Mouse (Mus musculus): ENCODE data around the gene Prkab2. TPM values are rescaled to one million over a fixed set of nuclear protein-coding genes. Genes with fewer than 3 reads are reported as not detected.

The Prkab2 gene
- polyA plus RNA-seq, 1 experiment = 33.8 TPM

DNA sequence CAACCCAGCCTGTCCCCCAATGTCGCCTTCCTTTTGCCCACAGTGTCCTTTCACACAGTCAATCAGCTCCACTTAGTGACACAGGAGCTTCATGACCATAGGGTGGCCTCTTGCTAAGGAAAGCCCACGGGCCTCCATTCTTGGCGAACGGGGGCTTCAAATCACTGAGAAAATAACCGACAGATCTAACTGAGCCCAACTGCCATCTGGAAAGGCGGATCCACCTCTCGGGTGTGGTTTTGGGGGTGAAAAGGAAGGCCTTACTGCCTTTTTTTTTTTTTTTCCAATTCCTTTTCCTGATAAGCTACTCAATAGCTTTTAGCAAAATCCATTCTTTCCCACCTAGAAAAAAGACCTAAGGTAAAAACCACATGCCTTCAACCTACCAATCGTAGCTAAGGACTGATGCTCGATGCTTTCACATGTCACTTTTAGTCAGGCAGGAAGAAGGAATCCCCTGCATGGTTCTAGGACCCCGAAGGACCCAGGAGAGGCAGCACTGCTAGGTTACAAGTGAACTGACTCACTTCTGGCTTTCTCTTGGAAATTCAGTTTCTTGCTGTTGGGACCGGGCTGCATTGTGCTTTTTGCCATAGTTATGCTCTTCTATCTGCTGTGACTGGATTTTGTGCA lies 44.6 kb downstream of the Prkab2 start:
- Histone ChIP-seq H3K27ac (ENCODE audit: insufficient read depth, low read length) (no peak overlapping the region), H3K4me1 (ENCODE audit: control insufficient read depth, insufficient read depth, low read length) (no peaks in the 10 kb centered on the region), H3K4me3 (ENCODE audit: insufficient read depth, low read length) (no peak overlapping the region)
- TF ChIP-seq POLR2A (IDR thresholded peaks at IDR 0.05; ENCODE audit: extremely low read depth, insufficient read depth, low read length) = no peak
- no peak for TF ChIP-seq CTCF (IDR thresholded peaks at IDR 0.05; ENCODE audit: extremely low read depth, insufficient read depth, low read length)

DNA sequence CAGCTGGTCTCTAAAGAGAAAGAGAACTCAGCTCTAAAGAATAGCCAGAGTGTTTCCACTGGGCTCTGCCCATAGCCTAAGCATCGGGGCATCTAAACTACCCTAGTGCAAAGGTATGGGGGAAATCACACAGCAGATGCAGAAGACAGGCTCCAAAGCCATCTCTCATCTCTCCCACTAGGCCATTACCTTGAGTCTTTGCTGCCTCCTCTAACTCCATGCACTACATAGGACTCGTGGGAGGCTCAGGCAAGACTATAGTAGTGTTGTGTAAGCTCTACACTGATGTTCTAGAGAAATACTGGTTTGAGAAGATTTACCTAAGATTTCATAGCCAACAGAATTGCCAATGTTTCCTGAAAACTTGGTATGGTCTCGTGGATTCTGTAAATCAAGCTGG lies 47.5 kb downstream of the Prkab2 start:
- Histone ChIP-seq H3K27ac (ENCODE audit: insufficient read depth, low read length) (no peak overlapping the region), H3K4me3 (ENCODE audit: insufficient read depth, low read length) (no peak overlapping the region), H3K4me1 (ENCODE audit: control insufficient read depth, insufficient read depth, low read length) (no peaks in the 10 kb centered on the region)
- TF ChIP-seq POLR2A (IDR thresholded peaks at IDR 0.05; ENCODE audit: extremely low read depth, insufficient read depth, low read length) = no peak
- TF ChIP-seq CTCF (IDR thresholded peaks at IDR 0.05; ENCODE audit: extremely low read depth, insufficient read depth, low read length) = no peak

DNA sequence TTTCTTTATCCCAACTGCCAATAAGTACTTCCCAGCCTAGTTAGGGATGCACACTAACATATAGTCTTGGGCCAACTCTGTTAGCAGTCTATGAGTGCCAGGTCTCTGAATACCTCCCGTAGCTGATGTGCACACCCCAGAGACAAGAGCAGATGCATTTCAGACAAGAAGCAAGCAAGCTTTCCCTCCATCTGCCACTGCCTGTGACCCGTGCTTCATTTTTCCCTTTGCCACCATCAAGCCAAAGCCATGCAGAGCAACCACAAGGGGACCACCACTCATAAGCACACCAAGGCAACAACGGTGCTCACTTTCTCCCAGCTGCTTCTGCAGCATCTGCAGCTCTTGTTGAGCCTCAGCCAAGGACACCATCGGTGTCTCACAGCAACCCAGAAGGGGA lies 48.6 kb downstream of the Prkab2 start:
- no peak overlapping the region for H3K4me3 ChIP-seq (ENCODE audit: insufficient read depth, low read length)
- no peaks in the 10 kb centered on the region for H3K4me1 ChIP-seq (ENCODE audit: control insufficient read depth, insufficient read depth, low read length)
- TF ChIP-seq POLR2A (IDR thresholded peaks at IDR 0.05; ENCODE audit: extremely low read depth, insufficient read depth, low read length) = no peak
- no peak for TF ChIP-seq CTCF (IDR thresholded peaks at IDR 0.05; ENCODE audit: extremely low read depth, insufficient read depth, low read length)
- no peak overlapping the region for H3K27ac ChIP-seq (ENCODE audit: insufficient read depth, low read length)

DNA sequence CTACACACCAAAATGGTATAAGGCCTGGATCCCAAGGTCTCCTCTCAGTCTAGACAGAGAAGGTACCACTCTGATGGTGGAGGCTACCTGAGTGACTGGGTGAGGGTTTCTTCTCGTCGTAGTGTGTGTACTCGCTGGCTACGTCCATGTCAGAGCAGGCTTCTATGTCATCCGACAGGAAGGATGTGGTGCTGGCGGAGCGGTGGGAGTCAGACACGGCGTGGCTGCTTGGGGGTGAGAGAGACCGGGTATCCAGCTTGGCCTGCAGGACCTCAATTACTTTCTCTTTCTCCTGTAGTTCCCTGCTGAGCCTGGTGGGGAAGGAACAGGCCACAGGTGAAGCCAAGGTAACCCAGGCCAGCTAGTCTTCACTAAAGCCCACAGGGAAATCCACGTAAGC lies 52.1 kb downstream of the Prkab2 start:
- Histone ChIP-seq H3K27ac (ENCODE audit: insufficient read depth, low read length) (no peak overlapping the region), H3K4me3 (ENCODE audit: insufficient read depth, low read length) (no peak overlapping the region), H3K4me1 (ENCODE audit: control insufficient read depth, insufficient read depth, low read length) (no peaks in the 10 kb centered on the region; the same call in 1 of the 2 replicates)
- TF ChIP-seq CTCF (IDR thresholded peaks at IDR 0.05; ENCODE audit: extremely low read depth, insufficient read depth, low read length) (no peak), POLR2A (IDR thresholded peaks at IDR 0.05; ENCODE audit: extremely low read depth, insufficient read depth, low read length) (no peak)

DNA sequence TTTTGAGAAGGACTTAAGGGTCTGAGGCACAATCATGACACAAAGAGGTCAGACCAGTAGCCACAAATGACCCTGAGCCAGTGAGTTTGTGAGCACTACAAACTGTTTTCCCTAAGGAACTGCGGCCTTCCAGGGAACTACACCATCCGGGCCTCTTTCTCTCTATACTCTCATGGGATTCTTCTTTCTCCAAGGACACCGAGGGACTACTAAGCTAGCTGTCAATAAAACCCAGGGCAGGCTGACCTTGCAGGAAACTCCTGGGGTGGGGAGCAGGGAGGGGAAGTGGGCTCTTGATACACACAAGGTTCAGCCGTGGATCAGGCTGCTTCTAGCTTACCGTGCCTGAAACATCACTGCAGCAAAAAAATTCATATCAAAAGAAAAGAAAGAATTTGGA lies 52.9 kb downstream of the Prkab2 start:
- H3K27ac ChIP-seq (ENCODE audit: insufficient read depth, low read length) = no peak overlapping the region
- H3K4me1 ChIP-seq (ENCODE audit: control insufficient read depth, insufficient read depth, low read length) = no peaks in the 10 kb centered on the region; the same call in 1 of the 2 replicates
- no peak overlapping the region for H3K4me3 ChIP-seq (ENCODE audit: insufficient read depth, low read length)
- no peak for TF ChIP-seq POLR2A (IDR thresholded peaks at IDR 0.05; ENCODE audit: extremely low read depth, insufficient read depth, low read length)
- no peak for TF ChIP-seq CTCF (IDR thresholded peaks at IDR 0.05; ENCODE audit: extremely low read depth, insufficient read depth, low read length)

DNA sequence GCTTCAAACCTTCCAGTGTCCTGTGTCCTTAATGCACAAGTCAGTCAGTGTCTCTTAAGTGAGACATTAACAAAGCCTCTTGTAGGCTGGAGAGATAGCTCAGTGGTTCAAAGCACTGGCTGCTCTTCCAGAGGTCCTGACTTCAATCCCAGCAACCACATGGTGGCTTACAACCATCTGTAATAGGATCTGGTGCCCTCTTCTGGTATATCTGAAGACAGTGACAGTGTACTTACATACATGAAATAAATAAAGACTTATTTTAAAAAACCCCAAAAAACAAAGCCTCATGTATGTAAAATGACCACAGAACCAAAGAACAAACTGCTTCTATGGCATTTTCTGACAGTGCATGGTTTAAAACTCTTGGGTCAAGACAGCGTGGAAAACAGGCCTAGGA lies 57.9 kb downstream of the Prkab2 start:
- H3K27ac ChIP-seq (ENCODE audit: insufficient read depth, low read length) = no peak overlapping the region
- H3K4me1 ChIP-seq (ENCODE audit: control insufficient read depth, insufficient read depth, low read length) = no peaks in the 10 kb centered on the region; the same call in 1 of the 2 replicates
- TF ChIP-seq POLR2A (IDR thresholded peaks at IDR 0.05; ENCODE audit: extremely low read depth, insufficient read depth, low read length) (no peak), CTCF (IDR thresholded peaks at IDR 0.05; ENCODE audit: extremely low read depth, insufficient read depth, low read length) (no peak)
- H3K4me3 ChIP-seq (ENCODE audit: insufficient read depth, low read length) = no peak overlapping the region

DNA sequence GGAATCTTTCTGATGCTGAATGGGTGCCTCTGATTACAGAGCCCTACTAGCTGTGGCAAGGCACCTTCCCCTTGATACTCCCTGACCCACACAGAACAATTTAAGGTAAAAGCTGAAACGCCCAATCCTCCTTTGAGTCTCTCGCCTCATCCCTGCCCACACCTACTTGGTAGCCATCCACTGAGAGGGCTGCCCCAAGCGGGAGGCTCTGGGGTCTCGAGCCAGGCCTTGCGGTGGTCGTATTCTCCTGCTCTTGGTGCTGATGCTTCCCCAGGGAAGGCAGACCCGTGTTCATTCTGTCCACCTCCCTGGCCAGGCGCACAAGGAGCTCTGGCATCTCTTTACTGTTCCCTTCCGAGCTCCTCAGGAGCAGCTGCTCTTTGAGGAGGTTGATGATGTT lies 61.1 kb downstream of the Prkab2 start:
- H3K4me1 ChIP-seq (ENCODE audit: control insufficient read depth, insufficient read depth, low read length) = no peaks in the 10 kb centered on the region; the same call in 1 of the 2 replicates
- no peak overlapping the region for H3K27ac ChIP-seq (ENCODE audit: insufficient read depth, low read length)
- no peak for TF ChIP-seq POLR2A (IDR thresholded peaks at IDR 0.05; ENCODE audit: extremely low read depth, insufficient read depth, low read length)
- no peak for TF ChIP-seq CTCF (IDR thresholded peaks at IDR 0.05; ENCODE audit: extremely low read depth, insufficient read depth, low read length)
- no peak overlapping the region for H3K4me3 ChIP-seq (ENCODE audit: insufficient read depth, low read length)

Other genes starting within 250 kb of the Prkab2 start
- gene Olfr1402, start 236.2 kb upstream of the Prkab2 start, polyA plus RNA-seq (2012; rRNA removed) = not detected in 2 replicates
- gene Chd1l, start 48.0 kb upstream of the Prkab2 start, polyA plus RNA-seq (2012; rRNA removed) = 7.6 and 7.7 TPM in 2 replicates
- 3.1 and 3.4 TPM in 2 replicates for gene Fmo5, start 29.4 kb upstream of the Prkab2 start, polyA plus RNA-seq (2012; rRNA removed)
- not detected in 2 replicates for gene Gm17651, start 16.5 kb downstream of the Prkab2 start, polyA plus RNA-seq (2012; rRNA removed)
- gene Pde4dip, start 230.5 kb downstream of the Prkab2 start, polyA plus RNA-seq (2012; rRNA removed) = 99.2 and 103 TPM in 2 replicates
- gene Sec22b, start 243.0 kb downstream of the Prkab2 start, polyA plus RNA-seq (2012; rRNA removed) = 64.5 and 67.5 TPM in 2 replicates

Data from cortical plate, adult 2 months (tissue).